Mouse (Mus musculus): ENCODE measurements around the gene Fh1. TPM values are rescaled to one million over a fixed set of nuclear protein-coding genes. Genes with fewer than 3 reads are reported as not detected.

Fh1 gene
- polyA plus RNA-seq, 1 experiment, result 47.6 TPM

- DNase-seq (ENCODE audit: low read depth, low spot score), result no peak
Observed at GRCm38 (mm10) chr1:175561806-175562205, 63.6 kb downstream of the Fh1 start.

GRCm38 (mm10) chr1:175554641-175555040 is 70.8 kb downstream of the Fh1 start:
- no peak for DNase-seq (ENCODE audit: low read depth, low spot score)
- 100% methylated on average over 1 of the region's 1 CpGs for WGBS

GRCm38 (mm10) chr1:175552474-175552873 is 73.0 kb downstream of the Fh1 start:
- 43% methylated on average over 3 of the region's 3 CpGs for WGBS
- no peak for DNase-seq (ENCODE audit: low read depth, low spot score)

GRCm38 (mm10) chr1:175550586-175550985 is 74.8 kb downstream of the Fh1 start:
- 85% methylated on average over 1 of the region's 1 CpGs for WGBS
- no peak for DNase-seq (ENCODE audit: low read depth, low spot score)

Other genes with a start within 250 kb of the Fh1 start
- 0.15 and 0.17 TPM in 2 replicates for gene Rgs7, start 133.1 kb downstream of the Fh1 start, polyA plus RNA-seq (2012; rRNA removed)
- 1.4 and 1.7 TPM in 2 replicates for gene Kmo, start 5.3 kb downstream of the Fh1 start, polyA plus RNA-seq (2012; rRNA removed)
- gene Opn3, start 67.1 kb upstream of the Fh1 start, polyA plus RNA-seq (2012; rRNA removed), result 1.6 and 1.8 TPM in 2 replicates
- gene Chml, start 67.3 kb upstream of the Fh1 start, polyA plus RNA-seq (2012; rRNA removed), result 0.51 and 3.6 TPM in 2 replicates
- not detected in 2 replicates for gene Wdr64, start 73.0 kb upstream of the Fh1 start, polyA plus RNA-seq (2012; rRNA removed)